Mouse (Mus musculus): ENCODE results near the gene Fam135a. TPM values are rescaled to one million over a fixed set of nuclear protein-coding genes. Genes with fewer than 3 reads are reported as not detected.

Gene Fam135a
- polyA plus RNA-seq (2012; fragmentation: generic; extraction: Trizol), result 6.5 TPM

GRCm38 (mm10) chr1:24099926-24100869 lies at the start of gene Fam135a:
Gene Fam135a, minus strand, starts transcription at chr1:24100341.
- peak within 1 kb of the TSS; percentile 71 for H3K4me3 ChIP-seq
- H3K79me2 ChIP-seq (ENCODE audit: control insufficient read depth, insufficient read depth), result peaks cover 36% of the 10 kb centered on the region
- peak within 1 kb of the TSS; percentile 84 for H3K4me2 ChIP-seq (ENCODE audit: low read depth)
- TF ChIP-seq POLR2AphosphoS2 (IDR thresholded peaks at IDR 0.05; ENCODE audit: insufficient read length, low read depth), result peak; percentile 29
- peak; percentile 81 for TF ChIP-seq E2F4 (IDR thresholded peaks at IDR 0.05; ENCODE audit: insufficient read depth)
- no peak for TF ChIP-seq MYOD1 (IDR thresholded peaks at IDR 0.05; ENCODE audit: control insufficient read depth in 1 of 3, insufficient read length in 2 of 3, low read depth in 2 of 3)
- peak; percentile 65 for TF ChIP-seq POLR2A (IDR thresholded peaks at IDR 0.05; ENCODE audit: insufficient read length, low read depth)
- no peak for TF ChIP-seq TCF12 (IDR thresholded peaks at IDR 0.05; ENCODE audit: insufficient read depth, poor library complexity, severe bottlenecking)
- TF ChIP-seq USF1 (IDR thresholded peaks at IDR 0.05; ENCODE audit: low read depth), result no peak
- H3K27me3 ChIP-seq (ENCODE audit: control insufficient read depth, insufficient read depth, insufficient read length), result no peaks in the 10 kb centered on the region
- no peaks in the 10 kb centered on the region for H3K36me3 ChIP-seq (ENCODE audit: control insufficient read depth, insufficient read depth)
- peak within 1 kb of the TSS; percentile 26 for H3ac ChIP-seq (ENCODE audit: control insufficient read depth, insufficient read length)

GRCm38 (mm10) chr1:24143504-24143903 lies 43.4 kb upstream of the Fam135a start:
- Histone ChIP-seq H3K79me2 (ENCODE audit: control insufficient read depth, insufficient read depth) (no peaks in the 10 kb centered on the region), H3ac (ENCODE audit: control insufficient read depth, insufficient read length) (no peak overlapping the region), H3K27me3 (ENCODE audit: control insufficient read depth, insufficient read depth, insufficient read length) (no peaks in the 10 kb centered on the region), H3K36me3 (ENCODE audit: control insufficient read depth, insufficient read depth) (no peaks in the 10 kb centered on the region), H3K4me2 (ENCODE audit: low read depth) (no peak overlapping the region), H3K4me3 (no peak overlapping the region)
- no peak for TF ChIP-seq POLR2A (IDR thresholded peaks at IDR 0.05; ENCODE audit: insufficient read length, low read depth)
- no peak for TF ChIP-seq CEBPB (IDR thresholded peaks at IDR 0.05; ENCODE audit: insufficient read depth, poor library complexity, severe bottlenecking)
- no peak for TF ChIP-seq USF1 (IDR thresholded peaks at IDR 0.05; ENCODE audit: low read depth)
- no peak for TF ChIP-seq MYOD1 (IDR thresholded peaks at IDR 0.05; ENCODE audit: control insufficient read depth in 1 of 3, insufficient read length in 2 of 3, low read depth in 2 of 3)
- TF ChIP-seq E2F4 (IDR thresholded peaks at IDR 0.05; ENCODE audit: insufficient read depth), result no peak
- TF ChIP-seq REST (IDR thresholded peaks at IDR 0.05; ENCODE audit: insufficient read depth, insufficient read length), result no peak
- no peak for TF ChIP-seq MYOG (IDR thresholded peaks at IDR 0.05; ENCODE audit: control insufficient read depth in 1 of 3, insufficient read depth in 1 of 3, insufficient read length in 2 of 3, low read depth in 2 of 3)
- TF ChIP-seq POLR2AphosphoS2 (IDR thresholded peaks at IDR 0.05; ENCODE audit: insufficient read length, low read depth), result no peak
- no peak for TF ChIP-seq MAX (IDR thresholded peaks at IDR 0.05; ENCODE audit: low read depth)
- no peak for TF ChIP-seq TCF12 (IDR thresholded peaks at IDR 0.05; ENCODE audit: insufficient read depth, poor library complexity, severe bottlenecking)
- TF ChIP-seq SRF (IDR thresholded peaks at IDR 0.05; ENCODE audit: control insufficient read depth, insufficient read length, low read depth), result no peak
- no peak for TF ChIP-seq TCF3 (IDR thresholded peaks at IDR 0.05; ENCODE audit: insufficient read length, low read depth)

- Histone ChIP-seq H3ac (ENCODE audit: control insufficient read depth, insufficient read length) (no peak overlapping the region), H3K4me2 (ENCODE audit: low read depth) (no peak overlapping the region), H3K79me2 (ENCODE audit: control insufficient read depth, insufficient read depth) (no peaks in the 10 kb centered on the region), H3K36me3 (ENCODE audit: control insufficient read depth, insufficient read depth) (no peaks in the 10 kb centered on the region), H3K4me3 (no peak overlapping the region), H3K27me3 (ENCODE audit: control insufficient read depth, insufficient read depth, insufficient read length) (no peaks in the 10 kb centered on the region)
- TF ChIP-seq TCF3 (IDR thresholded peaks at IDR 0.05; ENCODE audit: insufficient read length, low read depth) (no peak), E2F4 (IDR thresholded peaks at IDR 0.05; ENCODE audit: insufficient read depth) (no peak), CEBPB (IDR thresholded peaks at IDR 0.05; ENCODE audit: insufficient read depth, poor library complexity, severe bottlenecking) (no peak), MAX (IDR thresholded peaks at IDR 0.05; ENCODE audit: low read depth) (no peak), POLR2A (IDR thresholded peaks at IDR 0.05; ENCODE audit: insufficient read length, low read depth) (no peak), MYOG (IDR thresholded peaks at IDR 0.05; ENCODE audit: control insufficient read depth in 1 of 3, insufficient read depth in 1 of 3, insufficient read length in 2 of 3, low read depth in 2 of 3) (no peak), MYOD1 (IDR thresholded peaks at IDR 0.05; ENCODE audit: control insufficient read depth in 1 of 3, insufficient read length in 2 of 3, low read depth in 2 of 3) (no peak), SRF (IDR thresholded peaks at IDR 0.05; ENCODE audit: control insufficient read depth, insufficient read length, low read depth) (no peak), POLR2AphosphoS2 (IDR thresholded peaks at IDR 0.05; ENCODE audit: insufficient read length, low read depth) (no peak), REST (IDR thresholded peaks at IDR 0.05; ENCODE audit: insufficient read depth, insufficient read length) (no peak), USF1 (IDR thresholded peaks at IDR 0.05; ENCODE audit: low read depth) (no peak), TCF12 (IDR thresholded peaks at IDR 0.05; ENCODE audit: insufficient read depth, poor library complexity, severe bottlenecking) (no peak)
These were observed 40.4 kb upstream of the Fam135a start for GRCm38 (mm10) chr1:24140555-24140954.

DNA sequence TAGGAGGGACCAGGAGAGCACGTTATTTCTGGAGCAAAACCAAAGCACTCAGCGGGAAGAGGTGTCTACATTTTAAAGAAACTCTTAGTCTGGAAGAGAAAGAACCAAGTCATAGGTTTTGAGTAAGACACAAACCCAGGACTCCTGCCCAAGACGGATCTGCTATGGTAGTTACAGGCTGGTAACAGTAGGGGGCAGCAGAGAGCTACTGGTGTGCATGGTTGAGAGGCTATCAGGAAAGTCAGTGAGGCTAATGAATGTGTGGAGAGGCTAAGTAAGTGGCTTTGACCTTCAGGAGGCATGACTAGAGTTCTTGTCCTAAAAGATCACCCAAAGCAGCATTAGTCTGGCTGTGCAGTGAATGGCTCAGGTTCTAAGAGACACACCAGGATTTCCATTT lies 37.0 kb upstream of the Fam135a start:
- H3K4me3 ChIP-seq, result no peak overlapping the region
- no peaks in the 10 kb centered on the region for H3K27me3 ChIP-seq (ENCODE audit: control insufficient read depth, insufficient read depth, insufficient read length)
- TF ChIP-seq MAX (IDR thresholded peaks at IDR 0.05; ENCODE audit: low read depth) (no peak), MYOD1 (IDR thresholded peaks at IDR 0.05; ENCODE audit: control insufficient read depth in 1 of 3, insufficient read length in 2 of 3, low read depth in 2 of 3) (no peak), TCF12 (IDR thresholded peaks at IDR 0.05; ENCODE audit: insufficient read depth, poor library complexity, severe bottlenecking) (no peak), CEBPB (IDR thresholded peaks at IDR 0.05; ENCODE audit: insufficient read depth, poor library complexity, severe bottlenecking) (no peak), REST (IDR thresholded peaks at IDR 0.05; ENCODE audit: insufficient read depth, insufficient read length) (no peak), POLR2AphosphoS2 (IDR thresholded peaks at IDR 0.05; ENCODE audit: insufficient read length, low read depth) (no peak)
- H3K36me3 ChIP-seq (ENCODE audit: control insufficient read depth, insufficient read depth), result no peaks in the 10 kb centered on the region
- H3ac ChIP-seq (ENCODE audit: control insufficient read depth, insufficient read length), result no peak overlapping the region
- no peaks in the 10 kb centered on the region for H3K79me2 ChIP-seq (ENCODE audit: control insufficient read depth, insufficient read depth)
- no peak overlapping the region for H3K4me2 ChIP-seq (ENCODE audit: low read depth)
